Mouse (Mus musculus): Measurements from ENCODE around the gene Hnrnpc.

- TF ChIP-seq CTCF (IDR thresholded peaks at IDR 0.05; ENCODE audit: borderline replicate concordance, insufficient read depth, low read depth, low read length) (no peak), POLR2A (IDR thresholded peaks at IDR 0.05; ENCODE audit: borderline replicate concordance, insufficient read depth, low read length) (no peak)
Measured at GRCm38 (mm10) chr14:52144165-52144564, 40.3 kb upstream of the Hnrnpc start.
